Mouse (Mus musculus) myocyte (in vitro differentiated cells): ENCODE measurements around the gene Nodal.

Experiments used
- MAX ChIP-seq: IDR thresholded peaks from one replicate; pipeline ENCODE4 v1.6.1; 2011; ENCODE audit warnings: low read depth, mild to moderate bottlenecking, control low read depth
- MYOG ChIP-seq, 3 experiments: IDR thresholded peaks; one replicate each; pipeline ENCODE4 v1.6.1; 2011; ENCODE audit warnings: control low read depth in 2 of 3, low read depth in 2 of 3, mild to moderate bottlenecking in 2 of 3; ENCODE audit not compliant: insufficient read length in 2 of 3, control insufficient read depth in 1 of 3, insufficient read depth in 1 of 3
- POLR2A ChIP-seq: IDR thresholded peaks from one replicate; pipeline ENCODE4 v1.6.1; 2011; ENCODE audit warnings: low read depth, mild to moderate bottlenecking, control low read depth, moderate library complexity; ENCODE audit not compliant: insufficient read length
- TCF12 ChIP-seq: IDR thresholded peaks from one replicate; pipeline ENCODE4 v1.6.1; 2011; ENCODE audit warnings: mild to moderate bottlenecking, control low read depth; ENCODE audit not compliant: poor library complexity, insufficient read depth, severe bottlenecking
- TCF3 ChIP-seq: IDR thresholded peaks from one replicate; pipeline ENCODE4 v1.6.1; 2011; ENCODE audit warnings: low read depth, control low read depth; ENCODE audit not compliant: insufficient read length
- USF1 ChIP-seq: IDR thresholded peaks from one replicate; pipeline ENCODE4 v1.6.1; 2011; ENCODE audit warnings: low read depth, mild to moderate bottlenecking, control low read depth, moderate library complexity

DNA sequence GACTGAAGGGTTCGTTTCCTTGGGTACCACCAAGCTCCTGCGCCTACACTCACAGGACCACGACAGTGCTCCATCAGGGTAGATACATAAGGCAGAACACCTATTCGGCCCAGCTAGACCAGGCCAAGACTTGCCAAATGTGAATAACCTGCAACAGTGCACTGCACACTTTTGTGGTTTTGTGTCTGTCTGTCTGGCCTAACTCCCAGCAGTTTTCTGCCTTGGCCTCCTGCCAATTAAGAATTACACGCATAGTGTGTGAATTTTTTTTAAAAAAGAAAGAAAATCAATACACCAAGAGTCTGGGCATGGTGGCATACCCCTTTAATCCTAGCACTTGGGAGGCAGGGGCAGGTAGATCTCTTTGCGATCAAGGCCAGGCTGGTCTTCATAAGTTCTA is 10.2 kb downstream of the Nodal start:
- TF ChIP-seq MAX, result no peak
- no peak for TF ChIP-seq USF1
- no peak for TF ChIP-seq POLR2A
- TF ChIP-seq MYOG (IDR thresholded peaks at IDR 0.05; ENCODE audit: control insufficient read depth in 1 of 3, insufficient read depth in 1 of 3, insufficient read length in 2 of 3, low read depth in 2 of 3), result no peak
- TF ChIP-seq TCF12, result no peak
- no peak for TF ChIP-seq TCF3
